Mouse (Mus musculus) cerebellum, adult (tissue): ENCODE data around the gene Pabpn1.
A peak's percentile ranks its signal among the peaks of the same experiment; 100 is the strongest.
"Not testable (repeated sequence)": the region's sequence is repeated elsewhere in the genome, so short reads cannot be mapped to it uniquely, and the experiment has no call there.

Experiments
- ATAC-seq: cut with Nextera tagmentation; 2 replicates; pipeline ENCODE4 v1.9.2; 2017; ENCODE audit warnings: mild to moderate bottlenecking, moderate library complexity, mixed read lengths; ENCODE audit not compliant: insufficient number of reproducible peaks, low FRiP score, low TSS enrichment

The Pabpn1 gene

GRCm38 (mm10) chr14:54930431-54930830 lies 38.1 kb downstream of the Pabpn1 start:
- ATAC-seq, result no peak

GRCm38 (mm10) chr14:54932645-54933150 lies 40.4 kb downstream of the Pabpn1 start, which contains the start of gene Il25:
Gene Il25 (plus strand): TSS chr14:54932695.
- ATAC-seq, result no peak

- ATAC-seq, result 0 out of 2 replicates have a peak, but pooled peaks have one; percentile 40
Measured at GRCm38 (mm10) chr14:54935904-54936830, 43.9 kb downstream of the Pabpn1 start, which contains the start of gene Cmtm5. Gene Cmtm5 (plus strand): TSS chr14:54936261.

GRCm38 (mm10) chr14:54936831-54937160 lies 44.5 kb downstream of the Pabpn1 start:
- ATAC-seq, result no peak

GRCm38 (mm10) chr14:54937361-54938182 lies 45.3 kb downstream of the Pabpn1 start:
- no peak for ATAC-seq

- ATAC-seq, result no peak
Measured at GRCm38 (mm10) chr14:54938431-54939219, 46.3 kb downstream of the Pabpn1 start.

GRCm38 (mm10) chr14:54939434-54940175 lies 47.3 kb downstream of the Pabpn1 start:
- ATAC-seq, result no peak

- ATAC-seq, result no peak
Measured at GRCm38 (mm10) chr14:54940176-54940530, 47.9 kb downstream of the Pabpn1 start.

- no peak for ATAC-seq
Measured at GRCm38 (mm10) chr14:54941024-54941978, 49.0 kb downstream of the Pabpn1 start.

GRCm38 (mm10) chr14:54942479-54942878 lies 50.2 kb downstream of the Pabpn1 start:
- no peak for ATAC-seq

- no peak for ATAC-seq
Measured at GRCm38 (mm10) chr14:54943971-54944370, 51.7 kb downstream of the Pabpn1 start.

- no peak for ATAC-seq
Measured at GRCm38 (mm10) chr14:54944939-54945338, 52.6 kb downstream of the Pabpn1 start.

GRCm38 (mm10) chr14:54945975-54946704 lies 53.8 kb downstream of the Pabpn1 start:
- ATAC-seq, result no peak

GRCm38 (mm10) chr14:54947008-54947407 lies 54.7 kb downstream of the Pabpn1 start:
- ATAC-seq, result not testable (repeated sequence)
